Mouse (Mus musculus) limb, embryonic 14.5 days (tissue): ENCODE measurements around the gene Siglech. TPM values are rescaled to one million over a fixed set of nuclear protein-coding genes. Genes with fewer than 3 reads are reported as not detected.
"Not testable (repeated sequence)": the region's sequence is repeated elsewhere in the genome, so short reads cannot be mapped to it uniquely, and the experiment has no call there.

ENCODE experiments used
- ATAC-seq: fragments of 200-750 bp; cut with Nextera tagmentation; 2 replicates; pipeline ENCODE4 v1.8.0; 2017; ENCODE audit warnings: low read depth, moderate number of reproducible peaks, moderate TSS enrichment; ENCODE audit not compliant: low FRiP score
- DNase-seq: peaks from one replicate; pipeline ENCODE4 v3.0.0-alpha.2; 2015; ENCODE audit warnings: low spot score
- H3K27ac ChIP-seq: fragments of 300-500 bp; sonication (generic); replicated peaks from 2 replicates; pipeline ENCODE4 v1.5.1; 2014; ENCODE audit warnings: low read depth, mild to moderate bottlenecking, low read length, moderate library complexity, mixed read lengths
- H3K27me3 ChIP-seq: fragments of 300-500 bp; sonication (generic); 2 replicates; pipeline ENCODE4 v1.6.1; 2014; ENCODE audit warnings: low read length, mixed read lengths; ENCODE audit not compliant: control insufficient read depth, insufficient read depth
- H3K36me3 ChIP-seq: fragments of 300-500 bp; sonication (generic); 2 replicates; pipeline ENCODE4 v1.6.1; 2014; ENCODE audit warnings: mild to moderate bottlenecking, low read length, moderate library complexity, mixed read lengths; ENCODE audit not compliant: control insufficient read depth, insufficient read depth
- H3K4me1 ChIP-seq: fragments of 300-500 bp; sonication (generic); 2 replicates; pipeline ENCODE4 v1.6.1; 2014; ENCODE audit warnings: antibody characterized with exemption, low read length, mixed read lengths; ENCODE audit not compliant: control insufficient read depth, insufficient read depth
- H3K4me2 ChIP-seq: fragments of 300-500 bp; sonication (generic); replicated peaks from 2 replicates; pipeline ENCODE4 v1.6.1; 2014; ENCODE audit warnings: low read depth, mild to moderate bottlenecking, low read length, moderate library complexity; ENCODE audit not compliant: severe bottlenecking
- H3K4me3 ChIP-seq: fragments of 300-500 bp; sonication (generic); replicated peaks from 2 replicates; pipeline ENCODE4 v1.5.1; 2014; ENCODE audit warnings: low read length
- H3K9ac ChIP-seq: fragments of 300-500 bp; sonication (generic); 2 replicates; pipeline ENCODE4 v1.6.1; 2014; ENCODE audit warnings: mild to moderate bottlenecking, low read depth, low read length, moderate library complexity; ENCODE audit not compliant: severe bottlenecking
- H3K9me3 ChIP-seq: fragments of 300-500 bp; sonication (generic); 2 replicates; pipeline ENCODE4 v1.6.1; 2016; ENCODE audit warnings: low read length; ENCODE audit not compliant: control insufficient read depth
- POLR2A ChIP-seq: fragments of 200-500 bp; IDR thresholded peaks from 2 replicates; pipeline ENCODE4 v1.8.0; 2012; ENCODE audit warnings: inconsistent platforms, mild to moderate bottlenecking, moderate library complexity, borderline replicate concordance; ENCODE audit not compliant: insufficient read depth, insufficient read length; ENCODE audit errors: extremely low read depth
- WGBS: fragments of 180-500 bp; shearing (Covaris S2); extraction: QIAGEN DNeasy Blood & Tissue Kit; methylation state at CpG from one replicate; pipeline ENCODE4 v1.1.7; 2014; 5-methylcytosine and 5-hydroxymethylcytosine counted together
- polyA plus RNA-seq, 2 experiments: library from polyadenylated mRNA; depleted of rRNA in 1 of 2; stranded (reverse) in 1 of 2; unstranded in 1 of 2; fragments of >200 nt; fragmentation: Nextera tagmentation in 1 of 2; extraction: Ambion mirVana in 1 of 2; gene quantifications; 2 replicates each; pipeline versions ENCODE4 v1.2.1 to v1.2.3; 2012 to 2014

Siglech gene
- polyA plus RNA-seq, 2 experiments = 0.34 to 0.50 TPM

DNA sequence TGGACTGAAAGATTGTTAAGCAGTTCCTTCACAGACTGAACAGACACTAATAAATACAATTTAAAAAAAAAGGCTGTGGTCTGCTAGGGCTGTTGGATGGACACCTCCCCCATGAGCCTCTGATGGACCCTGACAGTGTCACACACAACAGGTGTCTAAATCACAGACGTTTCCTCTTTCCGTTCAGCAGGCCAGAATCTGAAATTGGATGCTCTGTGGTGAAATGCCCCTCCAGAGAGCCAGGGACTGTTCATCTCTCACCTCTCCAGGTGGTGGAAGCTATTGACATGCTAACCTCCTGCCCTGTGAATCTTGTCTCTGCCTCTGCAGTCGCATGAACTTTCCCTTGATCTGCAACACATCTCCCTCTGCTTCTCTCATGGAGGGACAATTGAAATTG is 14.5 kb downstream of the Siglech start:
- DNase-seq (no peak), ATAC-seq (no peak)
- no peak for TF ChIP-seq POLR2A
- Histone ChIP-seq H3K36me3 (no peaks in the 10 kb centered on the region), H3K27me3 (no peaks in the 10 kb centered on the region), H3K9me3 (no peaks in the 10 kb centered on the region), H3K27ac (no peak overlapping the region), H3K9ac (no peak overlapping the region), H3K4me1 (no peaks in the 10 kb centered on the region), H3K4me2 (no peak overlapping the region), H3K4me3 (no peak overlapping the region)
- 66% methylated on average over 3 of the region's 3 CpGs for WGBS

DNA sequence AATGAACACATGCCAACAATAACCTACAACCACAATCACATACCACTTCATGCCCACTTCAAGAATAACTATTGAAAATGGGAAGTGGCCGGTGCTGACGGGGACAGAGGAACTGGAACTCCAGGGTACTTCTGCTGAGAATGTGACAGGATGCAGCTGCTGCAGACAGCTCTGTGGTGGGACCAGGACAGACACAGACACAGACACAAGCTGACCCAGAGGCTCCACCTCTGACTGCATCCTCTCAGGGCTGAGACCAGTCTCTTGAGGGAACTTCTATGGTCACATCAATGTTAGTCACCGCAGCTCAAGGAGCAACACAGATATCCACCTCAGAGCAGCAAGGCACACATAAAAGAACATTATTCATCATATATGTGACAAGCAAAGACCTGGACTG is 16.6 kb downstream of the Siglech start:
- no peaks in the 10 kb centered on the region for H3K9me3 ChIP-seq
- ATAC-seq = no peak
- no peak overlapping the region for H3K4me3 ChIP-seq
- TF ChIP-seq POLR2A = no peak
- H3K36me3 ChIP-seq = no peaks in the 10 kb centered on the region
- DNase-seq = no peak
- no peaks in the 10 kb centered on the region for H3K27me3 ChIP-seq
- H3K9ac ChIP-seq = no peak overlapping the region
- H3K4me1 ChIP-seq = no peaks in the 10 kb centered on the region
- no peak overlapping the region for H3K27ac ChIP-seq
- H3K4me2 ChIP-seq = no peak overlapping the region
- 69% methylated on average over 3 of the region's 3 CpGs for WGBS

DNA sequence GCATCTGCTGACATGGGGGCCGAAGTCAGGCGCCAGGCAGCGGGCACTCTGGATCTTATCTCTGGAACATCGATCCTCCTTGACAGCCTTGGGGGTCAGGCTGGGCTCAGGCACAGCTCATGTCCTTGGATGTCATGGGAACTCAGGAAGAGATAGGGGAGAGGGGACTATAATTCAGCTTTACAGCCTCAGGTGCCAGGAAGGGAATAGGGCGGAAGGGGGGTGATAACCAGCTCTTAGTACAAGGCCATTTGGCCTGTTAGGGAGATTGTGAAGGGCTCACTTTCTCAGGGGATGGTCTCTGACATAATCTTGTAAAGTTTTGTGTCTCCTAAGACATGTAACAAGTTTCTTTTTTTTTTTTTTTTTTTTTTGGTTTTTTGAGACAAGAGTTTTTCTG is 22.6 kb downstream of the Siglech start:
- H3K4me3 ChIP-seq, H3K9me3 ChIP-seq, H3K27ac ChIP-seq, H3K4me1 ChIP-seq, H3K9ac ChIP-seq, ATAC-seq, DNase-seq, H3K36me3 ChIP-seq, H3K27me3 ChIP-seq, H3K4me2 ChIP-seq: not testable (repeated sequence)
- WGBS = 43% methylated on average over 5 of the region's 5 CpGs

GRCm38 (mm10) chr7:55792280-55792679 is 24.3 kb downstream of the Siglech start:
- Histone ChIP-seq H3K9me3 (no peaks in the 10 kb centered on the region), H3K27me3 (no peaks in the 10 kb centered on the region), H3K9ac (no peak overlapping the region), H3K36me3 (peaks cover 14% of the 10 kb centered on the region), H3K4me3 (no peak overlapping the region), H3K4me2 (no peak overlapping the region), H3K4me1 (peaks cover 6% of the 10 kb centered on the region), H3K27ac (no peak overlapping the region)
- DNase-seq = no peak
- WGBS = 69% methylated on average over 3 of the region's 3 CpGs
- ATAC-seq = no peak
- TF ChIP-seq POLR2A = no peak

GRCm38 (mm10) chr7:55793236-55793951 is 25.4 kb downstream of the Siglech start:
- peak overlapping the region; percentile 95 for H3K9ac ChIP-seq
- no peaks in the 10 kb centered on the region for H3K27me3 ChIP-seq
- WGBS = 29% methylated on average over 13 of the region's 13 CpGs
- no peaks in the 10 kb centered on the region for H3K9me3 ChIP-seq
- H3K4me1 ChIP-seq = peaks cover 6% of the 10 kb centered on the region
- H3K4me2 ChIP-seq = peak overlapping the region; percentile 53
- peak overlapping the region; percentile 77 for H3K4me3 ChIP-seq
- TF ChIP-seq POLR2A = no peak
- H3K27ac ChIP-seq = peak overlapping the region; percentile 84
- ATAC-seq = peak; percentile 38; the same call in 1 of the 2 replicates
- peaks cover 24% of the 10 kb centered on the region for H3K36me3 ChIP-seq
- DNase-seq = peak; percentile 12
